Mouse (Mus musculus) spleen, adult 2 months (tissue): ENCODE results near the gene Kif1b. TPM values are rescaled to one million over a fixed set of nuclear protein-coding genes. Genes with fewer than 3 reads are reported as not detected.

Experiments
- DNase-seq, 2 experiments: peaks; one replicate each; pipeline versions ENCODE4 v3.0.0 to v3.0.0-alpha.2; 2012 to 2021; ENCODE audit warnings: low spot score in 2 of 2, low read depth in 1 of 2
- H3K27ac ChIP-seq: fragments of 200-500 bp; 2 replicates; pipeline ENCODE4 v1.5.1; 2012; ENCODE audit warnings: low read length, inconsistent platforms; ENCODE audit not compliant: insufficient read depth
- H3K27me3 ChIP-seq: fragments of 200-500 bp; 2 replicates; pipeline ENCODE4 v1.6.1; 2012; ENCODE audit warnings: mild to moderate bottlenecking, moderate library complexity, low read length, inconsistent platforms; ENCODE audit not compliant: control insufficient read depth, insufficient read depth
- H3K36me3 ChIP-seq: fragments of 200-500 bp; 2 replicates; pipeline ENCODE4 v1.6.1; 2012; ENCODE audit warnings: mild to moderate bottlenecking, low read length, inconsistent platforms; ENCODE audit not compliant: control insufficient read depth, insufficient read depth
- H3K4me1 ChIP-seq: fragments of 200-500 bp; 2 replicates; pipeline ENCODE4 v1.6.1; 2011; ENCODE audit warnings: inconsistent platforms; ENCODE audit not compliant: control insufficient read depth, insufficient read depth, insufficient read length
- H3K4me3 ChIP-seq: fragments of 200-500 bp; 2 replicates; pipeline ENCODE4 v1.5.1; 2011; ENCODE audit warnings: mild to moderate bottlenecking, inconsistent platforms; ENCODE audit not compliant: insufficient read depth, insufficient read length; ENCODE audit errors: extremely low read depth
- CTCF ChIP-seq: fragments of 200-500 bp; IDR thresholded peaks from 2 replicates; pipeline ENCODE4 v1.5.1; 2011; ENCODE audit warnings: mild to moderate bottlenecking, inconsistent platforms; ENCODE audit not compliant: insufficient read depth, insufficient read length, insufficient replicate concordance; ENCODE audit errors: extremely low read depth
- POLR2A ChIP-seq: fragments of 200-500 bp; IDR thresholded peaks from 2 replicates; pipeline ENCODE4 v1.6.1; 2011; ENCODE audit warnings: low read depth, low read length, inconsistent platforms
- WGBS: fragments of 180-500 bp; shearing (Covaris S2); methylation state at CpG from one replicate; pipeline ENCODE4 v1.1.7; 2018; 5-methylcytosine and 5-hydroxymethylcytosine counted together
- polyA plus RNA-seq: library from polyadenylated mRNA; depleted of rRNA; stranded (reverse); fragments of >200 nt; gene quantifications from 2 replicates; pipeline ENCODE4 v1.2.3, GENCODE M21; 2012; rRNA removed

Kif1b gene
- polyA plus RNA-seq, 1 experiment, result 12.6 TPM

GRCm38 (mm10) chr4:149131021-149131752, 176.3 kb downstream of the Kif1b start:
- TF ChIP-seq POLR2A (no peak), CTCF (no peak)
- 76% methylated on average over 23 of the region's 23 CpGs for WGBS
- DNase-seq, result no peak

GRCm38 (mm10) chr4:149128467-149128866, 179.0 kb downstream of the Kif1b start:
- WGBS, result 95% methylated on average over 18 of the region's 18 CpGs
- H3K4me1 ChIP-seq, result peaks cover 8% of the 10 kb centered on the region; the same call in 1 of the 2 replicates
- DNase-seq, result no peak
- no peaks in the 10 kb centered on the region for H3K27me3 ChIP-seq
- H3K4me3 ChIP-seq, result no peak overlapping the region
- no peaks in the 10 kb centered on the region for H3K36me3 ChIP-seq
- H3K27ac ChIP-seq, result no peak overlapping the region
- TF ChIP-seq POLR2A (no peak), CTCF (no peak)

More at GRCm38 (mm10) chr4:149131021-149131752, 176.3 kb downstream of the Kif1b start:
- H3K4me1 ChIP-seq, result peaks cover 8% of the 10 kb centered on the region; the same call in 1 of the 2 replicates
- no peak overlapping the region for H3K4me3 ChIP-seq
- no peak overlapping the region for H3K27ac ChIP-seq
- H3K36me3 ChIP-seq, result no peaks in the 10 kb centered on the region
- no peaks in the 10 kb centered on the region for H3K27me3 ChIP-seq

GRCm38 (mm10) chr4:149126663-149127062, 180.8 kb downstream of the Kif1b start, which contains the start of gene Cort:
Gene Cort, minus strand, starts transcription at chr4:149126763.
- Histone ChIP-seq H3K27ac (no peak within 1 kb of the TSS), H3K36me3 (no peaks in the 10 kb centered on the region), H3K4me1 (no peaks in the 10 kb centered on the region; the same call in 1 of the 2 replicates), H3K4me3 (no peak within 1 kb of the TSS), H3K27me3 (no peaks in the 10 kb centered on the region)
- TF ChIP-seq CTCF, result no peak
- TF ChIP-seq POLR2A, result no peak
- DNase-seq, result no peak
- 92% methylated on average over 11 of the region's 11 CpGs for WGBS

Other genes starting within 250 kb of the Kif1b start
- gene Pex14, start 207.8 kb downstream of the Kif1b start, polyA plus RNA-seq, result 17.3 and 22.4 TPM in 2 replicates
- gene Dffa, start 203.5 kb downstream of the Kif1b start, polyA plus RNA-seq, result 15.4 and 18.7 TPM in 2 replicates
- 0.53 TPM in 1 of 2 replicates, not detected in the other for gene Cort, start 180.9 kb downstream of the Kif1b start, polyA plus RNA-seq
- 2.7 and 4.5 TPM in 2 replicates for gene Cenps, start 170.1 kb downstream of the Kif1b start, polyA plus RNA-seq
- gene Pgd, start 140.9 kb downstream of the Kif1b start, polyA plus RNA-seq, result 62.3 and 78.9 TPM in 2 replicates
- gene Ube4b, start 119.1 kb upstream of the Kif1b start, polyA plus RNA-seq, result 36.6 and 46.2 TPM in 2 replicates
- gene Rbp7, start 147.3 kb upstream of the Kif1b start, polyA plus RNA-seq, result not detected in 2 replicates
- gene Tmem274, start 169.7 kb upstream of the Kif1b start, polyA plus RNA-seq, result not detected in 2 replicates
- 3.4 and 4.2 TPM in 2 replicates for gene Nmnat1, start 177.5 kb upstream of the Kif1b start, polyA plus RNA-seq
- gene Lzic, start 177.5 kb upstream of the Kif1b start, polyA plus RNA-seq, result 8.0 and 8.5 TPM in 2 replicates
- gene Ctnnbip1, start 210.5 kb upstream of the Kif1b start, polyA plus RNA-seq, result 5.3 and 5.5 TPM in 2 replicates